Mouse (Mus musculus): ENCODE data around the gene Klf7. TPM values are rescaled to one million over a fixed set of nuclear protein-coding genes. Genes with fewer than 3 reads are reported as not detected.

The Klf7 gene
- total and polyA plus RNA-seq, 3 experiments = 1.6 to 3.1 TPM; not detected in 1

DNA sequence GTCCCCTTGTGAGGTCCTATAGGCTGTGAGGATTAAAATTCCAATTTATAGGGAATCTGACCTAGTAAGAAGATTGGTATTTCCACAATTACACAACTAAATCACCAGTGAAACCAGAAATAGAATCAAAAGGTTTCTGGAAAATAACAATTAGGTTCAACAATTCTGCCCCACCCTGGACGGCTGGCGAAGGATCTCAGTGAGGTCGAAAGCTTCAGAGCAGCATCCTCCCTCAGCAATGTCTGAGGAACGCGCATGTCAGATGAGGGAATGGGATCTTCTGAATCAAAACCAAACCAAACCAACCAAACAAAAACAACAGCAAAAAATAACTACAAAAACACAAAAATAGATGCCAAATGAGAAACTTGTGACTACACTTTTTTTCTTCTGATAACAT is 29.1 kb downstream of the Klf7 start:
- H3K4me3 ChIP-seq (ENCODE audit: control insufficient read depth in 1 of 2, insufficient read depth in 1 of 2, low read depth in 2 of 2, low read length in 2 of 2) = no peak overlapping the region
- peaks cover 2% of the 10 kb centered on the region; the same call in 1 of the 2 replicates for H3K79me2 ChIP-seq (ENCODE audit: control insufficient read depth, insufficient read depth, low read length, poor library complexity)
- no peak overlapping the region for H3K27ac ChIP-seq (ENCODE audit: control insufficient read depth, low read depth, low read length)
- H3K9ac ChIP-seq (ENCODE audit: control insufficient read depth, low read depth, low read length, poor library complexity, severe bottlenecking) = no peak overlapping the region
- H3K4me1 ChIP-seq (ENCODE audit: control insufficient read depth in 1 of 2, insufficient read depth in 2 of 2, low read length in 2 of 2) = peaks cover 0 to 7% of the 10 kb centered on the region in 2 experiments; a peak in 3 of 4 replicates
- H3K9me3 ChIP-seq (replicated peaks; ENCODE audit: insufficient read depth, low read length) = no peaks in the 10 kb centered on the region
- H3K27me3 ChIP-seq (ENCODE audit: control insufficient read depth in 1 of 2, insufficient read depth in 2 of 2, low read length in 2 of 2) = no peaks in the 10 kb centered on the region
- no peak for DNase-seq (ENCODE audit: low read depth, low spot score)
- TF ChIP-seq MAFK (IDR thresholded peaks at IDR 0.05; ENCODE audit: borderline replicate concordance, low read depth, low read length) (no peak), USF2 (IDR thresholded peaks at IDR 0.05; ENCODE audit: borderline replicate concordance in 1 of 2, insufficient read depth in 1 of 2, low read depth in 1 of 2, low read length in 2 of 2) (no peak)
- peaks cover 0 to 8% of the 10 kb centered on the region in 2 experiments; a peak in 3 of 4 replicates for H3K36me3 ChIP-seq (ENCODE audit: control insufficient read depth in 1 of 2, insufficient read depth in 2 of 2, low read length in 2 of 2)

- Histone ChIP-seq H3K36me3 (ENCODE audit: control insufficient read depth in 1 of 2, insufficient read depth in 2 of 2, low read length in 2 of 2) (peaks cover 0 to 8% of the 10 kb centered on the region in 2 experiments; a peak in 3 of 4 replicates), H3K4me3 (ENCODE audit: control insufficient read depth in 1 of 2, insufficient read depth in 1 of 2, low read depth in 2 of 2, low read length in 2 of 2) (no peak overlapping the region), H3K79me2 (ENCODE audit: control insufficient read depth, insufficient read depth, low read length, poor library complexity) (no peaks in the 10 kb centered on the region), H3K4me1 (ENCODE audit: control insufficient read depth in 1 of 2, insufficient read depth in 2 of 2, low read length in 2 of 2) (peaks cover 0 to 7% of the 10 kb centered on the region in 2 experiments; a peak in 3 of 4 replicates), H3K9me3 (replicated peaks; ENCODE audit: insufficient read depth, low read length) (no peaks in the 10 kb centered on the region), H3K9ac (ENCODE audit: control insufficient read depth, low read depth, low read length, poor library complexity, severe bottlenecking) (no peak overlapping the region), H3K27ac (ENCODE audit: control insufficient read depth, low read depth, low read length) (no peak overlapping the region), H3K27me3 (ENCODE audit: control insufficient read depth in 1 of 2, insufficient read depth in 2 of 2, low read length in 2 of 2) (no peaks in the 10 kb centered on the region)
- no peak for TF ChIP-seq TBP (IDR thresholded peaks at IDR 0.05; ENCODE audit: low read depth, low read length)
- no peak for TF ChIP-seq JUND (IDR thresholded peaks at IDR 0.05; ENCODE audit: low read depth, low read length)
- TF ChIP-seq POLR2A (IDR thresholded peaks at IDR 0.05; ENCODE audit: control insufficient read depth in 1 of 2, insufficient read depth in 1 of 2, low read depth in 1 of 2, low read length in 2 of 2, poor library complexity in 1 of 2) = no peak
- no peak for TF ChIP-seq TCF12 (IDR thresholded peaks at IDR 0.05; ENCODE audit: low read depth, low read length)
- no peak for TF ChIP-seq USF1 (IDR thresholded peaks at IDR 0.05; ENCODE audit: low read depth, low read length)
- no peak for TF ChIP-seq EP300 (IDR thresholded peaks at IDR 0.05; ENCODE audit: low read depth in 1 of 2, low read length in 2 of 2)
- no peak for TF ChIP-seq ETS1 (IDR thresholded peaks at IDR 0.05; ENCODE audit: low read depth, low read length)
- TF ChIP-seq CTCF (IDR thresholded peaks at IDR 0.05 in 2 of 3, conservative IDR thresholded peaks at IDR 0.05 in 1 of 3; ENCODE audit: control insufficient read depth in 1 of 3, insufficient read depth in 1 of 3, low read depth in 2 of 3, low read length in 3 of 3, poor library complexity in 1 of 3, severe bottlenecking in 1 of 3) = no peak
- no peak for TF ChIP-seq MYB (IDR thresholded peaks at IDR 0.05; ENCODE audit: low read depth, low read length)
- no peak for TF ChIP-seq NELFE (IDR thresholded peaks at IDR 0.05; ENCODE audit: low read depth, low read length)
- TF ChIP-seq RAD21 (IDR thresholded peaks at IDR 0.05; ENCODE audit: low read depth, low read length) = no peak
- no peak for TF ChIP-seq SMC3 (IDR thresholded peaks at IDR 0.05; ENCODE audit: low read depth, low read length)
- TF ChIP-seq GABPA (IDR thresholded peaks at IDR 0.05; ENCODE audit: low read depth, low read length) = no peak
- no peak for TF ChIP-seq MYC (IDR thresholded peaks at IDR 0.05; ENCODE audit: low read depth, low read length)
- no peak for TF ChIP-seq POLR2AphosphoS5 (IDR thresholded peaks at IDR 0.05; ENCODE audit: borderline replicate concordance, low read depth, low read length)
- TF ChIP-seq NRF1 (IDR thresholded peaks at IDR 0.05; ENCODE audit: insufficient read depth, low read depth, low read length, poor library complexity, severe bottlenecking) = no peak
- TF ChIP-seq MAX (IDR thresholded peaks at IDR 0.05; ENCODE audit: low read length) = no peak
- TF ChIP-seq UBTF (IDR thresholded peaks at IDR 0.05; ENCODE audit: borderline replicate concordance, insufficient read depth, low read depth, low read length) = no peak
- no peak for DNase-seq (ENCODE audit: low read depth, low spot score)
Measured at GRCm38 (mm10) chr1:64091591-64091990, 30.5 kb downstream of the Klf7 start.

Data from MEL (cell line).